Mouse (Mus musculus) adrenal gland, postnatal 36 days (tissue): Measurements from ENCODE around the gene Jarid2. TPM values are rescaled to one million over a fixed set of nuclear protein-coding genes. Genes with fewer than 3 reads are reported as not detected.
"Not testable (repeated sequence)": the region's sequence is repeated elsewhere in the genome, so short reads cannot be mapped to it uniquely, and the experiment has no call there.

Experiments
- DNase-seq, 2 experiments: peaks; one replicate each; pipeline ENCODE4 v3.0.0; 2021; ENCODE audit warnings: mixed read lengths in 1 of 2
- long read RNA-seq, 2 experiments: library from polyadenylated mRNA; stranded (forward); transcript quantifications; one replicate each; pipeline ENCODE4 v2.0.0; 2021; ENCODE audit warnings: borderline sequencing depth in 2 of 2
- total RNA-seq, 2 experiments: library from RNA; stranded (reverse); gene quantifications; 2 replicates each; pipeline ENCODE4 v1.2.3; 2021

Gene Jarid2
- total RNA-seq: 10 to 100 TPM; 35.8 to 40.6 TPM
- long read RNA-seq, experiment 1, full-length matches to known transcripts: 4 of 307 reads
- long read RNA-seq, experiment 1, partial matches to known transcripts: 2 of 307 reads
- long read RNA-seq, experiment 1, other reads (novel, unspliced or antisense): 301 of 307 reads
- long read RNA-seq, experiment 2, partial matches to known transcripts: 1 of 90 reads
- long read RNA-seq, experiment 2, other reads (novel, unspliced or antisense): 89 of 90 reads

- DNase-seq: peak; percentile 45 to 55
These were observed at the start of gene Jarid2 for GRCm38 (mm10) chr13:44729424-44729971. Gene Jarid2 (plus strand): TSS chr13:44729474.

- no peak for DNase-seq
These were observed 48.2 kb upstream of the Jarid2 start for GRCm38 (mm10) chr13:44681051-44681450.

GRCm38 (mm10) chr13:44688140-44688539 lies 41.1 kb upstream of the Jarid2 start:
- no peak for DNase-seq

GRCm38 (mm10) chr13:44697628-44698027 lies 31.6 kb upstream of the Jarid2 start:
- DNase-seq: no peak

- no peak for DNase-seq
These were observed 25.1 kb upstream of the Jarid2 start for GRCm38 (mm10) chr13:44704036-44704801.

GRCm38 (mm10) chr13:44705031-44705742 lies 24.1 kb upstream of the Jarid2 start:
- DNase-seq: no peak

- DNase-seq: no peak
These were observed 23.6 kb upstream of the Jarid2 start for GRCm38 (mm10) chr13:44705743-44706044.

- DNase-seq: no peak
These were observed 22.9 kb upstream of the Jarid2 start for GRCm38 (mm10) chr13:44706206-44706915.

- DNase-seq: peak in 1 of 2 experiments; percentile 2
These were observed 22.1 kb upstream of the Jarid2 start for GRCm38 (mm10) chr13:44707176-44707575.

- DNase-seq: no peak
These were observed 20.8 kb upstream of the Jarid2 start for GRCm38 (mm10) chr13:44708336-44709017.

- no peak for DNase-seq
These were observed 19.4 kb upstream of the Jarid2 start for GRCm38 (mm10) chr13:44709747-44710480.

- no peak for DNase-seq
These were observed 18.2 kb upstream of the Jarid2 start for GRCm38 (mm10) chr13:44711062-44711461.

- no peak for DNase-seq
These were observed 17.4 kb upstream of the Jarid2 start for GRCm38 (mm10) chr13:44711882-44712281.

GRCm38 (mm10) chr13:44715187-44715885 lies 13.9 kb upstream of the Jarid2 start:
- DNase-seq: no peak

GRCm38 (mm10) chr13:44717838-44718237 lies 11.4 kb upstream of the Jarid2 start:
- no peak for DNase-seq

GRCm38 (mm10) chr13:44718465-44718864 lies 10.8 kb upstream of the Jarid2 start:
- not testable (repeated sequence) for DNase-seq

GRCm38 (mm10) chr13:44720094-44720493 lies 9.2 kb upstream of the Jarid2 start:
- DNase-seq: no peak

- no peak for DNase-seq
These were observed 7.3 kb upstream of the Jarid2 start for GRCm38 (mm10) chr13:44721891-44722547.

GRCm38 (mm10) chr13:44723522-44723921 lies 5.8 kb upstream of the Jarid2 start:
- not testable (repeated sequence) for DNase-seq
